Mouse (Mus musculus): ENCODE measurements at regions not wholly inside any gene's neighbourhood (a gene's known extent, or its start where the extent isn't known, plus 50 kb on each side); places are given as distances from the start of the nearest gene placed in this dataset.

- H3K27me3 ChIP-seq (ENCODE audit: control insufficient read depth, insufficient read depth, insufficient read length): no peaks in the 10 kb centered on the region
- H3K36me3 ChIP-seq (ENCODE audit: control insufficient read depth, insufficient read depth): no peaks in the 10 kb centered on the region
- no peak overlapping the region for H3K4me3 ChIP-seq (ENCODE audit: insufficient read depth, poor library complexity, severe bottlenecking)
- H3ac ChIP-seq (ENCODE audit: control insufficient read depth, insufficient read length, low read depth): no peak overlapping the region
- TF ChIP-seq MAX (IDR thresholded peaks at IDR 0.05) (no peak), USF1 (IDR thresholded peaks at IDR 0.05; ENCODE audit: low read depth) (no peak), FOSL1 (IDR thresholded peaks at IDR 0.05; ENCODE audit: insufficient read depth, low read length, poor library complexity, severe bottlenecking) (no peak), MYOD1 (IDR thresholded peaks at IDR 0.05; ENCODE audit: control insufficient read depth, insufficient read length, low read depth) (no peak), CEBPB (IDR thresholded peaks at IDR 0.05; ENCODE audit: low read depth) (no peak), MYOG (IDR thresholded peaks at IDR 0.05; ENCODE audit: control insufficient read depth, extremely low read depth, insufficient read length) (no peak), CTCF (IDR thresholded peaks at IDR 0.05; ENCODE audit: control insufficient read depth, insufficient read depth, insufficient read length) (no peak)
- no peaks in the 10 kb centered on the region for H3K79me3 ChIP-seq (ENCODE audit: low read depth)
- H3K79me2 ChIP-seq (ENCODE audit: control insufficient read depth, insufficient read depth): no peaks in the 10 kb centered on the region
Observed at GRCm38 (mm10) chr11:20930045-20930444, 99.2 kb upstream of the Lgalsl start.

GRCm38 (mm10) chr11:20930573-20930972 is 99.7 kb upstream of the Lgalsl start:
- Histone ChIP-seq H3K36me3 (ENCODE audit: control insufficient read depth, insufficient read depth) (no peaks in the 10 kb centered on the region), H3K4me3 (ENCODE audit: insufficient read depth, poor library complexity, severe bottlenecking) (no peak overlapping the region), H3K79me2 (ENCODE audit: control insufficient read depth, insufficient read depth) (no peaks in the 10 kb centered on the region), H3ac (ENCODE audit: control insufficient read depth, insufficient read length, low read depth) (no peak overlapping the region), H3K27me3 (ENCODE audit: control insufficient read depth, insufficient read depth, insufficient read length) (no peaks in the 10 kb centered on the region), H3K79me3 (ENCODE audit: low read depth) (no peaks in the 10 kb centered on the region)
- TF ChIP-seq MAX (IDR thresholded peaks at IDR 0.05) (no peak), MYOG (IDR thresholded peaks at IDR 0.05; ENCODE audit: control insufficient read depth, extremely low read depth, insufficient read length) (no peak), CEBPB (IDR thresholded peaks at IDR 0.05; ENCODE audit: low read depth) (no peak), USF1 (IDR thresholded peaks at IDR 0.05; ENCODE audit: low read depth) (no peak), MYOD1 (IDR thresholded peaks at IDR 0.05; ENCODE audit: control insufficient read depth, insufficient read length, low read depth) (no peak), FOSL1 (IDR thresholded peaks at IDR 0.05; ENCODE audit: insufficient read depth, low read length, poor library complexity, severe bottlenecking) (no peak), CTCF (IDR thresholded peaks at IDR 0.05; ENCODE audit: control insufficient read depth, insufficient read depth, insufficient read length) (no peak)

GRCm38 (mm10) chr11:20934191-20935062 is 103.6 kb upstream of the Lgalsl start:
- H3K27me3 ChIP-seq (ENCODE audit: control insufficient read depth, insufficient read depth, insufficient read length): no peaks in the 10 kb centered on the region
- no peaks in the 10 kb centered on the region for H3K79me2 ChIP-seq (ENCODE audit: control insufficient read depth, insufficient read depth)
- TF ChIP-seq CEBPB (IDR thresholded peaks at IDR 0.05; ENCODE audit: low read depth) (no peak), MAX (IDR thresholded peaks at IDR 0.05) (no peak), FOSL1 (IDR thresholded peaks at IDR 0.05; ENCODE audit: insufficient read depth, low read length, poor library complexity, severe bottlenecking) (no peak), USF1 (IDR thresholded peaks at IDR 0.05; ENCODE audit: low read depth) (no peak), MYOG (IDR thresholded peaks at IDR 0.05; ENCODE audit: control insufficient read depth, extremely low read depth, insufficient read length) (no peak), CTCF (IDR thresholded peaks at IDR 0.05; ENCODE audit: control insufficient read depth, insufficient read depth, insufficient read length) (no peak), MYOD1 (IDR thresholded peaks at IDR 0.05; ENCODE audit: control insufficient read depth, insufficient read length, low read depth) (no peak)
- no peaks in the 10 kb centered on the region for H3K36me3 ChIP-seq (ENCODE audit: control insufficient read depth, insufficient read depth)
- H3K4me3 ChIP-seq (ENCODE audit: insufficient read depth, poor library complexity, severe bottlenecking): no peak overlapping the region
- H3ac ChIP-seq (ENCODE audit: control insufficient read depth, insufficient read length, low read depth): no peak overlapping the region
- no peaks in the 10 kb centered on the region for H3K79me3 ChIP-seq (ENCODE audit: low read depth)

- no peak overlapping the region for H3ac ChIP-seq (ENCODE audit: control insufficient read depth, insufficient read length, low read depth)
- H3K4me3 ChIP-seq (ENCODE audit: insufficient read depth, poor library complexity, severe bottlenecking): no peak overlapping the region
- no peaks in the 10 kb centered on the region for H3K79me2 ChIP-seq (ENCODE audit: control insufficient read depth, insufficient read depth)
- no peaks in the 10 kb centered on the region for H3K27me3 ChIP-seq (ENCODE audit: control insufficient read depth, insufficient read depth, insufficient read length)
- H3K36me3 ChIP-seq (ENCODE audit: control insufficient read depth, insufficient read depth): no peaks in the 10 kb centered on the region
- TF ChIP-seq MYOG (IDR thresholded peaks at IDR 0.05; ENCODE audit: control insufficient read depth, extremely low read depth, insufficient read length) (no peak), CEBPB (IDR thresholded peaks at IDR 0.05; ENCODE audit: low read depth) (no peak), MYOD1 (IDR thresholded peaks at IDR 0.05; ENCODE audit: control insufficient read depth, insufficient read length, low read depth) (no peak), FOSL1 (IDR thresholded peaks at IDR 0.05; ENCODE audit: insufficient read depth, low read length, poor library complexity, severe bottlenecking) (no peak), MAX (IDR thresholded peaks at IDR 0.05) (no peak), USF1 (IDR thresholded peaks at IDR 0.05; ENCODE audit: low read depth) (no peak), CTCF (IDR thresholded peaks at IDR 0.05; ENCODE audit: control insufficient read depth, insufficient read depth, insufficient read length) (no peak)
- H3K79me3 ChIP-seq (ENCODE audit: low read depth): no peaks in the 10 kb centered on the region
Observed at GRCm38 (mm10) chr11:20935063-20935370, 104.2 kb upstream of the Lgalsl start.

- no peaks in the 10 kb centered on the region for H3K36me3 ChIP-seq (ENCODE audit: control insufficient read depth, insufficient read depth)
- no peaks in the 10 kb centered on the region for H3K79me3 ChIP-seq (ENCODE audit: low read depth)
- H3K4me3 ChIP-seq (ENCODE audit: insufficient read depth, poor library complexity, severe bottlenecking): no peak overlapping the region
- no peaks in the 10 kb centered on the region for H3K27me3 ChIP-seq (ENCODE audit: control insufficient read depth, insufficient read depth, insufficient read length)
- H3ac ChIP-seq (ENCODE audit: control insufficient read depth, insufficient read length, low read depth): no peak overlapping the region
- TF ChIP-seq MAX (IDR thresholded peaks at IDR 0.05) (no peak), FOSL1 (IDR thresholded peaks at IDR 0.05; ENCODE audit: insufficient read depth, low read length, poor library complexity, severe bottlenecking) (no peak), USF1 (IDR thresholded peaks at IDR 0.05; ENCODE audit: low read depth) (no peak), CEBPB (IDR thresholded peaks at IDR 0.05; ENCODE audit: low read depth) (no peak), MYOG (IDR thresholded peaks at IDR 0.05; ENCODE audit: control insufficient read depth, extremely low read depth, insufficient read length) (no peak), MYOD1 (IDR thresholded peaks at IDR 0.05; ENCODE audit: control insufficient read depth, insufficient read length, low read depth) (no peak), CTCF (IDR thresholded peaks at IDR 0.05; ENCODE audit: control insufficient read depth, insufficient read depth, insufficient read length) (no peak)
- H3K79me2 ChIP-seq (ENCODE audit: control insufficient read depth, insufficient read depth): no peaks in the 10 kb centered on the region
Observed at GRCm38 (mm10) chr11:20935910-20936309, 105.1 kb upstream of the Lgalsl start.

Data from C2C12 (cell line).